ENCODE assay signal across 8 mouse cellular contexts in genomic region chr10:81496264-81496901, GRCm38 (mm10). TPM values are rescaled to one million over a fixed set of nuclear protein-coding genes. Genes with fewer than 3 reads are reported as not detected.
DNase-seq lines count a peak whose midpoint lies in the region; ATAC-seq and TF ChIP-seq lines count a peak whose summit lies in the region.

Gene Ncln, minus strand, starts transcription at chr10:81496392.

- peak; percentile 95 for DNase-seq in ES-E14 (ENCODE audit: low read depth, low spot score)
- peak; percentile 97 for DNase-seq in cerebellum, adult 11-12 months
- DNase-seq in heart, postnatal 25 days (ENCODE audit: low spot score): peak; percentile 96
- DNase-seq in layer of hippocampus, adult 18-20 months (ENCODE audit: low spot score in 2 of 2): peak; percentile 97 to 100
- peak; percentile 97 for DNase-seq in lung, adult 2 months
- DNase-seq in thymus, adult 18-20 months: peak; percentile 97

- ATAC-seq in forebrain, embryonic 15.5 days (replicated peaks): peak; percentile 97
- ATAC-seq in neutrophil, adult 5-6 weeks (ENCODE audit: extremely low read depth, insufficient number of reproducible peaks, low FRiP score, poor library complexity, severe bottlenecking): peak; percentile 83

- H3K4me1 ChIP-seq in ES-E14 (ENCODE audit: control insufficient read depth in 2 of 2, insufficient read depth in 2 of 2, low read length in 2 of 2, poor library complexity in 1 of 2): peaks cover 0 to 14% of the 10 kb centered on the region in 2 experiments; a peak in 2 of 4 replicates
- H3K4me1 ChIP-seq in forebrain, embryonic 15.5 days: peaks cover 31% of the 10 kb centered on the region
- peaks cover 10% of the 10 kb centered on the region for H3K4me1 ChIP-seq in lung, adult 2 months (ENCODE audit: control insufficient read depth, insufficient read depth, low read length)

- peak within 1 kb of the TSS; percentile 83 to 85 for H3K4me3 ChIP-seq in ES-E14 (ENCODE audit: insufficient read depth in 1 of 2, low read depth in 1 of 2, low read length in 2 of 2, poor library complexity in 1 of 2, severe bottlenecking in 1 of 2)
- H3K4me3 ChIP-seq in forebrain, embryonic 15.5 days: peak within 1 kb of the TSS; percentile 50
- peak within 1 kb of the TSS; percentile 89 for H3K4me3 ChIP-seq in lung, adult 2 months (replicated peaks; ENCODE audit: extremely low read depth, low read depth, low read length)

- intact Hi-C loops in heart, postnatal 25 days (cut with DNase I): no loop called here

- H3K9ac ChIP-seq in ES-E14 (ENCODE audit: insufficient read depth, low read depth, low read length, poor library complexity, severe bottlenecking): peak within 1 kb of the TSS; percentile 92
- H3K9ac ChIP-seq in forebrain, embryonic 15.5 days (replicated peaks): peak within 1 kb of the TSS; percentile 60

- no peak for TF ChIP-seq CTCF in lung, adult 2 months (IDR thresholded peaks at IDR 0.05; ENCODE audit: insufficient read depth, low read length)

- H3K36me3 ChIP-seq in ES-E14 (ENCODE audit: control insufficient read depth, insufficient read depth, low read length, poor library complexity, severe bottlenecking): peaks cover 20% of the 10 kb centered on the region; the same call in 1 of the 2 replicates
- peaks cover 13% of the 10 kb centered on the region for H3K36me3 ChIP-seq in forebrain, embryonic 15.5 days

- peak; percentile 54; the same call in 1 of the 2 replicates for TF ChIP-seq POLR2A in lung, adult 2 months (IDR thresholded peaks at IDR 0.05; ENCODE audit: borderline replicate concordance, extremely low read depth, low read depth, low read length)

- H3K27ac ChIP-seq in ES-E14 (ENCODE audit: insufficient read depth, low read depth, low read length, poor library complexity, severe bottlenecking): 0 out of 2 replicates have a peak within 1 kb of the TSS, but pooled peaks have one; percentile 7
- H3K27ac ChIP-seq in forebrain, embryonic 15.5 days (replicated peaks): peak within 1 kb of the TSS; percentile 83

- no peaks in the 10 kb centered on the region for H3K9me3 ChIP-seq in ES-E14 (ENCODE audit: control insufficient read depth, insufficient read depth, low read depth, low read length)
- H3K9me3 ChIP-seq in forebrain, embryonic 15.5 days: no peaks in the 10 kb centered on the region

- peak within 1 kb of the TSS; percentile 89 for H3K4me2 ChIP-seq in forebrain, embryonic 15.5 days (replicated peaks)

- WGBS in forebrain, embryonic 15.5 days: under 1% methylated on average over 45 of the region's 45 CpGs
- under 1% methylated on average over 45 of the region's 45 CpGs for WGBS in lung, adult 2 months

- no peaks in the 10 kb centered on the region for H3K27me3 ChIP-seq in forebrain, embryonic 15.5 days

- in situ Hi-C loops in ES-E14 (cut with MboI; ENCODE audit: low sequenced_read_pairs in 2 of 2, unreplicated experiment in 2 of 2): no loop called here

TF ChIP-seq in ES-E14, 5 proteins besides CTCF, POLR2A, EP300 and RAD21:
- TF ChIP-seq HCFC1 (IDR thresholded peaks at IDR 0.05; ENCODE audit: borderline replicate concordance, insufficient read depth, low read length) (peak; percentile 97), ZNF384 (IDR thresholded peaks at IDR 0.05; ENCODE audit: low read depth, low read length) (no peak), CHD2 (IDR thresholded peaks at IDR 0.05; ENCODE audit: low read depth, low read length) (peak; percentile 48; the same call in 1 of the 2 replicates), MAFK (IDR thresholded peaks at IDR 0.05; ENCODE audit: insufficient read depth, low read depth, low read length) (no peak), ZC3H11A (IDR thresholded peaks at IDR 0.05; ENCODE audit: borderline replicate concordance, low read depth, low read length) (no peak)

RNA-seq across cellular contexts. Expression of gene Ncln, which starts in this region (rescaled TPM):
- 254 and 393 TPM in 2 replicates for total RNA-seq in ES-E14 (2012; rRNA removed)
- 60.3 and 65.0 TPM in 2 replicates for polyA plus RNA-seq in forebrain, embryonic 15.5 days (2015; fragmentation: Nextera tagmentation; extraction: Ambion mirVana)
- total RNA-seq in heart, postnatal 25 days (2021): 10 to 100 TPM; 65.3 to 65.6 TPM
- total RNA-seq in layer of hippocampus, adult 18-20 months (2021): 10 to 100 TPM; 77.5 to 87.4 TPM
- polyA plus RNA-seq in lung, adult 2 months (2012; rRNA removed): 197 and 203 TPM in 2 replicates
- total RNA-seq in neutrophil, adult 5-6 weeks (2017): 148 and 149 TPM in 2 replicates

Comparison
In these comparisons a context has a peak if more than half of its experiments do, and no peak if none do; other contexts are left out.
1. Peak in every context shown above with its lines: DNase-seq, ATAC-seq, H3K4me3 ChIP-seq and H3K27ac ChIP-seq.